Mouse (Mus musculus): Measurements from ENCODE around the gene Mfap1a. TPM values are rescaled to one million over a fixed set of nuclear protein-coding genes. Genes with fewer than 3 reads are reported as not detected.

Mfap1a gene
- polyA plus RNA-seq (2012; rRNA removed): 0.75 and 1.0 TPM in 2 replicates

DNA sequence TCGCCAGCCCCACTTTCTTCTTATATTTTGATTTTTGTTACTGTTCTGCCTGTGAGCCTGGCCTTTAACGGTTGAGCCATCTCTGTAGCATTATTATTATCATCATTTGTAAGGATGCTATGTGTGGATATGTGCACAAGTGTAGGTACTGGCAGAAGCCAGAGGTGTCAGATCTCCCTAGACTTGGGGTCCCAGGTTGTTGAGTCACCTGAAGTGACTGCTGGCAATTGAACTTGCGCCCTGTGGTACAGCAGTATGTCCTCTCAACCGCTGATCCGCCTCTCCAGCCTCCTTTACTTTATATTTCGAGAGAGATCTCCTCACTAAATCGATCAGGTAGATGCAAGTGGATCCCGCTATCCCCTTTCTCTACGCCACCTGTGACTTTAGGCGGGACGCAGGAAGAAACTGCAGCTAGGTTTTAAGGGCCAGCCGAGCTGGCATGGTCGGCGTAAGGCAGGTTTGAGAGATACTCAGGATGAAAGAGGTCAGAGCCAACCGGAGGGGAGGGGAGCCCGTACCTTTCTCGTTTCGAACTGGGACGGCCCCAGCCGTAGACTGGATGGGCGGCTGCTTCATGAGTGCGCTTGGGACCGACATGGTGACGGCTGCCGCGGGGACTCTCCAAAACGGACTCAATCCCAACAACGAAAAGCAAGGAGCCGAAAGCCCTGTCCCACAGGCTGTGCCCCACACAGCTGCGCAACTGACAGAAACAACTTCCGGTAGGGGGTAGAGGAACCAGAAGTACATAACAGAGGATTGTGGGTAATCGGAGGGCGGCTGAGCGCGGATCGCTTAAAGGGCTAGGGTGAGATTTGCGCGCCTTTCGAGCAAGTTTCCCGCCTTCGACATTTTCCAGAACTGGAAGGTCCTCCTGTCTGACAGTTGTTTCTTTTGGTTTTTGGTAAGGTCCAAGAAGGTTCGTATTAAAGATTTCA lies at the start of gene Mfap1a, which contains the start of gene Wdr76:
Gene Mfap1a (minus strand): TSS at position 724 of the 941 bp plus-strand sequence.
Gene Wdr76 (plus strand): TSS at position 782 of the 941 bp plus-strand sequence.

DNA sequence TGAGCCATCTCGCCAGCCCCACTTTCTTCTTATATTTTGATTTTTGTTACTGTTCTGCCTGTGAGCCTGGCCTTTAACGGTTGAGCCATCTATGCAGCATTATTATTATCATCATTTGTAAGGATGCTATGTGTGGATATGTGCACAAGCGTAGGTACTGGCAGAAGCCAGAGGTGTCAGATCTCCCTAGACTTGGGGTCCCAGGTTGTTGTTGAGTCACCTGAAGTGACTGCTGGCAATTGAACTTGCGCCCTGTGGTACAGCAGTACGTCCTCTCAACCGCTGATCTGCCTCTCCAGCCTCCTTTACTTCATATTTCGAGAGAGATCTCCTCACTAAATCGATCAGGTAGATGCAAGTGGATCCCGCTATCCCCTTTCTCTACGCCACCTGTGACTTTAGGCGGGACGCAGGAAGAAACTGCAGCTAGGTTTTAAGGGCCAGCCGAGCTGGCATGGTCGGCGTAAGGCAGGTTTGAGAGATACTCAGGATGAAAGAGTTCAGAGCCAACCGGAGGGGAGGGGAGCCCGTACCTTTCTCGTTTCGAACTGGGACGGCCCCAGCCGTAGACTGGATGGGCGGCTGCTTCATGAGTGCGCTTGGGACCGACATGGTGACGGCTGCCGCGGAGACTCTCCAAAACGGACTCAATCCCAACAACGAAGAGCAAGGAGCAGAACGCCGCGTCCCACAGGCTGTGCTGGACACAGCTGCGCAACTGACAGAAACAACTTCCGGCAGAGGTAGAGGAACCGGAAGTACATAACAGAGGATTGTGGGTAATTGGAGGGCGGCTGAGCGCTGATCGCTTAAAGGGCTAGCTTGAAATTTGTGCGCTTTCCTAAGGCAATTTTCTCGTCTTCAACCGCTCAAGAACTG lies 32.9 kb downstream of the Mfap1a start, which contains the start of gene Mfap1b:
Gene Mfap1b (minus strand): TSS at position 767 of the 879 bp plus-strand sequence.

GRCm38 (mm10) chr2:121456692-121457642 lies 49.5 kb downstream of the Mfap1a start, which contains the start of gene Serinc4:
Serinc4 (minus strand) TSS chr2:121456781.

GRCm38 (mm10) chr2:121452990-121453389 lies 53.5 kb downstream of the Mfap1a start, which contains the start of gene Hypk:
Hypk (plus strand) TSS chr2:121453290.

GRCm38 (mm10) chr2:121448739-121449535 lies 57.5 kb downstream of the Mfap1a start, which contains the start of gene Serf2:
Serf2 (plus strand) TSS chr2:121449195.

GRCm38 (mm10) chr2:121444178-121444577 lies 62.3 kb downstream of the Mfap1a start, which contains the start of gene Ell3:
Ell3 (minus strand) TSS chr2:121444278.

Other genes with a start within 250 kb of the Mfap1a start
- gene Trp53bp1, start 235.3 kb downstream of the Mfap1a start, polyA plus RNA-seq (2012; rRNA removed): 56.6 and 57.0 TPM in 2 replicates
- 10.2 and 12.5 TPM in 2 replicates for gene Map1a, start 217.1 kb downstream of the Mfap1a start, polyA plus RNA-seq (2012; rRNA removed)
- gene Ppip5k1, start 151.3 kb downstream of the Mfap1a start, polyA plus RNA-seq (2012; rRNA removed): 25.1 and 26.8 TPM in 2 replicates
- gene Ckmt1, start 149.0 kb downstream of the Mfap1a start, polyA plus RNA-seq (2012; rRNA removed): 16.1 and 24.9 TPM in 2 replicates
- 0.59 and 0.79 TPM in 2 replicates for gene Strc, start 119.5 kb downstream of the Mfap1a start, polyA plus RNA-seq (2012; rRNA removed)
- 2,081 and 3,481 TPM in 2 replicates for gene Pdia3, start 92.9 kb downstream of the Mfap1a start, polyA plus RNA-seq (2012; rRNA removed)
- 1.1 and 1.7 TPM in 2 replicates for gene Catsper2, start 92.9 kb downstream of the Mfap1a start, polyA plus RNA-seq (2012; rRNA removed)
- gene Ell3, start 62.4 kb downstream of the Mfap1a start, polyA plus RNA-seq (2012; rRNA removed): 0.97 and 1.2 TPM in 2 replicates
- gene Serf2, start 57.5 kb downstream of the Mfap1a start, polyA plus RNA-seq (2012; rRNA removed): 278 and 415 TPM in 2 replicates
- gene Hypk, start 53.4 kb downstream of the Mfap1a start, polyA plus RNA-seq (2012; rRNA removed): 6.4 and 7.2 TPM in 2 replicates
- gene Serinc4, start 49.9 kb downstream of the Mfap1a start, polyA plus RNA-seq (2012; rRNA removed): 0.63 and 0.77 TPM in 2 replicates
- 1.2 and 1.6 TPM in 2 replicates for gene Mfap1b, start 32.6 kb downstream of the Mfap1a start, polyA plus RNA-seq (2012; rRNA removed)
- gene Wdr76, start 58 bp upstream of the Mfap1a start, polyA plus RNA-seq (2012; rRNA removed): 2.4 and 3.5 TPM in 2 replicates